Mouse (Mus musculus) myocyte (in vitro differentiated cells): Measurements from ENCODE around the gene Ndufb4.

Experiments
- MYOD1 ChIP-seq, 3 experiments: IDR thresholded peaks; one replicate each; pipeline ENCODE4 v1.6.1; 2011; ENCODE audit warnings: control low read depth in 2 of 3, low read depth in 2 of 3, mild to moderate bottlenecking in 2 of 3, moderate library complexity in 1 of 3; ENCODE audit not compliant: insufficient read length in 2 of 3, control insufficient read depth in 1 of 3
- POLR2A ChIP-seq: IDR thresholded peaks from one replicate; pipeline ENCODE4 v1.6.1; 2011; ENCODE audit warnings: low read depth, mild to moderate bottlenecking, control low read depth, moderate library complexity; ENCODE audit not compliant: insufficient read length
- POLR2AphosphoS2 ChIP-seq: IDR thresholded peaks from one replicate; pipeline ENCODE4 v1.6.1; 2011; ENCODE audit warnings: low read depth, control low read depth; ENCODE audit not compliant: insufficient read length
- SRF ChIP-seq: IDR thresholded peaks from one replicate; pipeline ENCODE4 v1.6.1; 2011; ENCODE audit warnings: low read depth; ENCODE audit not compliant: control insufficient read depth, insufficient read length

DNA sequence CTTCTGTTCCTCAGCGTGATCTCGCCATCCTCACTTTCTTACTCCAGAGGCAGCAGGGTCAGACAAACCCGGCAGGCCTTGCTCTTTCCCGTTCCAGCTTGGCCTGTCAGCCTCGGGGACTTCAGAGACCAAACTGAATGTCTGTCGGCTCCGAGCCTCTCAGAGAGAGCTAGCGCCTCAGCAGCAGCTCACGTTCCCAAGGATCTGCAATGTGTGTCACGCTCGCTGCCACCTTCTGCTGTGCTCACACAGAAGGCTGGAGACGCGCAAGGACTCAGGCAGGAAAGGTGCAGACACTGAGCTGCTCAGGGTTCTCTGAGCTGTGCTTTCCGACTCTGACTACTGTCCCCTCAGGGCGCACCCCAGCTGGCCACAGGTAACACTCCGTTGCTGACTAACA, 7.2 kb downstream of the Ndufb4 start:
- TF ChIP-seq POLR2A (no peak), SRF (no peak), POLR2AphosphoS2 (no peak), MYOD1 (IDR thresholded peaks at IDR 0.05; ENCODE audit: control insufficient read depth in 1 of 3, insufficient read length in 2 of 3, low read depth in 2 of 3) (no peak)
